In the genomic region with DNA sequence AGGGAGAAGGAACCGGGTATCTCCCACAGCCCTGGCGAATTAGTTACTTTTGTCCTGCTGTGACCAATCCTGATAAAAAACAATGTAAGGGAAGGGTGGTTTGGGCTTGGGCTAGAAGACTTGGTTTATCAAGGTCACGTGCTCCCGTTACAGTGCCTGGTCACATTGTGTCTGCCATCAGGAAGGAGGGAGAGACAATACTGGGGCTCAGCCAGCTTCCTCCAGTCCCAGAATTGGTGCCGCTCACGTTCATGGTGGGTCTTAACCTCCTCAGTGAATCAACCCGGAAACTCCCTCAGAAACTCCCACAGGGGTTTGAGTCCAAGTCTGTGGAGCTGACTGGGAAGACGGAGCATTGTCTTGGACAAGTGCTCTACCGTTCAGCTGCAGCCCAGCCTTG, we compare ENCODE assay signal across 21 mouse cellular contexts. TPM values are rescaled to one million over a fixed set of nuclear protein-coding genes. Genes with fewer than 3 reads are reported as not detected.
A peak's percentile ranks its signal among the peaks of the same experiment; 100 is the strongest.
DNase-seq lines count a peak whose midpoint lies in the region; ATAC-seq and TF ChIP-seq lines count a peak whose summit lies in the region.
"Had no signal": no experiment of that assay in that cellular context is flagged by ENCODE, and none has a peak within 500 bp of the region (broad histone marks: within the 10 kb centered on the region; RNA-seq: fewer than 3 reads in every experiment).

No protein-coding gene starts in this region.

- H3K9ac ChIP-seq in heart, adult 2 months (ENCODE audit: low read depth, low read length): no peak overlapping the region
- H3K9ac ChIP-seq in heart, postnatal 0 days (replicated peaks; ENCODE audit: low read depth, low read length): no peak overlapping the region
- no peak overlapping the region for H3K9ac ChIP-seq in liver, embryonic 11.5 days (ENCODE audit: low read depth, low read length)
- H3K9ac ChIP-seq: embryonic facial prominence, embryonic 15.5 days; hindbrain, embryonic 13.5 days had no signal

- ATAC-seq in heart, postnatal 0 days (ENCODE audit: insufficient read depth, low read depth): 0 out of 2 replicates have a peak, but pooled peaks have one; percentile 49
- no peak for ATAC-seq in liver, embryonic 11.5 days (replicated peaks; ENCODE audit: low FRiP score)
- ATAC-seq: forebrain, embryonic 14.5 days; hindbrain, postnatal 0 days had no signal

- no peaks in the 10 kb centered on the region for H3K4me1 ChIP-seq in heart, adult 2 months (ENCODE audit: control insufficient read depth, insufficient read depth, low read length)
- no peaks in the 10 kb centered on the region for H3K4me1 ChIP-seq in heart, postnatal 0 days (ENCODE audit: control insufficient read depth, insufficient read depth)
- no peaks in the 10 kb centered on the region; the same call in 1 of the 2 replicates for H3K4me1 ChIP-seq in liver, embryonic 11.5 days (replicated peaks; ENCODE audit: control insufficient read depth, insufficient read depth, low read length)
- H3K4me1 ChIP-seq: embryonic facial prominence, embryonic 15.5 days; forebrain, embryonic 10.5 days; hindbrain, embryonic 13.5 days had no signal

- 45% methylated on average over 9 of the region's 9 CpGs for WGBS in heart, adult 2 months
- WGBS in heart, postnatal 0 days: 60% methylated on average over 9 of the region's 9 CpGs
- 66% methylated on average over 9 of the region's 9 CpGs for WGBS in liver, embryonic 11.5 days

- peak; percentile 14 to 20 for DNase-seq in heart, adult 2 months
- DNase-seq in heart, postnatal 14 days: no peak
- DNase-seq in heart, postnatal 0 days (ENCODE audit: low spot score): peak; percentile 9
- no peak for DNase-seq in heart, postnatal 36 days
- peak; percentile 46 for DNase-seq in testis, postnatal 10 days (ENCODE audit: low spot score)
- DNase-seq in liver, embryonic 11.5 days (ENCODE audit: low spot score): no peak
- no peak for DNase-seq in right cerebral cortex, postnatal 4 days
- DNase-seq: adrenal gland, postnatal 10 days; cerebellum, adult 11 months; cerebellum, adult 8-10 months; cerebellum, postnatal 14 days; embryo, embryonic 11 days; gastrocnemius, postnatal 36 days; kidney, adult 11 months had no signal

- no peak for TF ChIP-seq CTCF in heart, adult 2 months (IDR thresholded peaks at IDR 0.05)
- no peak for TF ChIP-seq CTCF in heart, postnatal 0 days (IDR thresholded peaks at IDR 0.05; ENCODE audit: low read depth)

- no peaks in the 10 kb centered on the region for H3K27me3 ChIP-seq in heart, adult 2 months (ENCODE audit: control insufficient read depth, insufficient read depth, low read length)
- no peaks in the 10 kb centered on the region for H3K27me3 ChIP-seq in heart, postnatal 0 days (ENCODE audit: control insufficient read depth, insufficient read depth, low read length)
- no peaks in the 10 kb centered on the region for H3K27me3 ChIP-seq in liver, embryonic 11.5 days (replicated peaks; ENCODE audit: control insufficient read depth, insufficient read depth, low read length)
- H3K27me3 ChIP-seq: embryonic facial prominence, embryonic 15.5 days; hindbrain, embryonic 13.5 days had no signal

- intact Hi-C loops in heart, adult 2 months (cut with DNase I): no loop called here
- intact Hi-C loops in heart, postnatal 14 days (cut with DNase I): no loop called here
- intact Hi-C loops in heart, postnatal 36 days (cut with DNase I): no loop called here

- H3K27ac ChIP-seq in heart, adult 2 months: no peak overlapping the region
- H3K27ac ChIP-seq in heart, postnatal 0 days (ENCODE audit: low read depth): no peak overlapping the region
- H3K27ac ChIP-seq in liver, embryonic 11.5 days (ENCODE audit: low read depth, low read length): no peak overlapping the region
- H3K27ac ChIP-seq: embryonic facial prominence, embryonic 15.5 days; forebrain, embryonic 10.5 days; hindbrain, embryonic 13.5 days; hindbrain, postnatal 0 days had no signal

- H3K9me3 ChIP-seq in heart, postnatal 0 days (replicated peaks; ENCODE audit: control insufficient read depth, low read length): no peaks in the 10 kb centered on the region
- no peaks in the 10 kb centered on the region for H3K9me3 ChIP-seq in liver, embryonic 11.5 days (ENCODE audit: control insufficient read depth, low read length)
- H3K9me3 ChIP-seq: embryonic facial prominence, embryonic 15.5 days; forebrain, embryonic 10.5 days; hindbrain, embryonic 13.5 days had no signal

- no peak overlapping the region for H3K4me2 ChIP-seq in heart, postnatal 0 days (ENCODE audit: low read depth, low read length)
- H3K4me2 ChIP-seq in liver, embryonic 11.5 days: no peak overlapping the region
- H3K4me2 ChIP-seq: embryonic facial prominence, embryonic 15.5 days; hindbrain, embryonic 13.5 days had no signal

- no peak for TF ChIP-seq POLR2A in heart, adult 2 months (IDR thresholded peaks at IDR 0.05; ENCODE audit: insufficient read depth, low read depth, low read length)

- H3K79me2 ChIP-seq in heart, adult 2 months (replicated peaks; ENCODE audit: control insufficient read depth, insufficient read depth, low read length): no peaks in the 10 kb centered on the region

- H3K4me3 ChIP-seq in heart, adult 2 months: no peak overlapping the region
- no peak overlapping the region for H3K4me3 ChIP-seq in heart, postnatal 0 days (ENCODE audit: low read depth, low read length)
- no peak overlapping the region for H3K4me3 ChIP-seq in liver, embryonic 11.5 days (ENCODE audit: low read depth, low read length)
- H3K4me3 ChIP-seq: embryonic facial prominence, embryonic 15.5 days; erythroblast, embryonic 14.5 days; forebrain, embryonic 10.5 days; hindbrain, embryonic 13.5 days had no signal

- no peaks in the 10 kb centered on the region for H3K36me3 ChIP-seq in heart, adult 2 months (ENCODE audit: control insufficient read depth, insufficient read depth, low read length)
- H3K36me3 ChIP-seq in heart, postnatal 0 days (replicated peaks; ENCODE audit: control insufficient read depth, insufficient read depth, low read length): no peaks in the 10 kb centered on the region
- H3K36me3 ChIP-seq in liver, embryonic 11.5 days (ENCODE audit: control insufficient read depth, insufficient read depth, low read length): no peaks in the 10 kb centered on the region
- H3K36me3 ChIP-seq: embryonic facial prominence, embryonic 15.5 days; forebrain, embryonic 10.5 days had no signal

- TF ChIP-seq EP300 in heart, adult 2 months (IDR thresholded peaks at IDR 0.05; ENCODE audit: insufficient read depth, low read depth, low read length): 0 out of 2 replicates have a peak, but pooled peaks have one; percentile 10
- TF ChIP-seq EP300 in heart, postnatal 0 days (IDR thresholded peaks at IDR 0.05; ENCODE audit: low read depth): no peak

RNA-seq across cellular contexts. Expression of a gene that starts 9.3 kb away (rescaled TPM):
- total RNA-seq in heart, adult 2 months (2021): under 1 TPM; 0.23 to 0.48 TPM
- polyA plus RNA-seq in heart, adult 2 months (2012; rRNA removed): 0.10 and 0.15 TPM in 2 replicates
- under 1 TPM; 0.38 to 0.51 TPM for total RNA-seq in heart, postnatal 14 days (2021)
- total RNA-seq in heart, postnatal 0 days (2014; rRNA removed; ENCODE audit: low replicate concordance): not detected in 2 replicates
- 0.03 TPM in 1 of 2 replicates, not detected in the other for polyA plus RNA-seq in heart, postnatal 0 days (2015; fragmentation: Nextera tagmentation; extraction: Ambion mirVana)
- total RNA-seq in heart, postnatal 36 days (2021): under 1 TPM; 0.39 to 0.57 TPM
- 0.08 TPM in 1 of 2 replicates, not detected in the other for polyA plus RNA-seq in liver, embryonic 11.5 days (2014; fragmentation: Nextera tagmentation; extraction: Ambion mirVana)
- total RNA-seq: common myeloid progenitor, adult 5-6 weeks had no signal
- polyA plus RNA-seq: erythroblast, embryonic 14.5 days had no signal

Comparison
In these comparisons a context has a peak if more than half of its experiments do, and no peak if none do; other contexts are left out.
1. DNase-seq: peak in heart, adult 2 months (2 of 2), heart, postnatal 0 days (single experiment) and testis, postnatal 10 days (single experiment); none in heart, postnatal 14 days (0 of 2), heart, postnatal 36 days (0 of 2), liver, embryonic 11.5 days (single experiment) and right cerebral cortex, postnatal 4 days (single experiment).